Mouse (Mus musculus): ENCODE data around the gene Aoc2. TPM values are rescaled to one million over a fixed set of nuclear protein-coding genes. Genes with fewer than 3 reads are reported as not detected.

Gene Aoc2
- polyA plus RNA-seq, 1 experiment from 2014 or later: 2.0 TPM

DNA sequence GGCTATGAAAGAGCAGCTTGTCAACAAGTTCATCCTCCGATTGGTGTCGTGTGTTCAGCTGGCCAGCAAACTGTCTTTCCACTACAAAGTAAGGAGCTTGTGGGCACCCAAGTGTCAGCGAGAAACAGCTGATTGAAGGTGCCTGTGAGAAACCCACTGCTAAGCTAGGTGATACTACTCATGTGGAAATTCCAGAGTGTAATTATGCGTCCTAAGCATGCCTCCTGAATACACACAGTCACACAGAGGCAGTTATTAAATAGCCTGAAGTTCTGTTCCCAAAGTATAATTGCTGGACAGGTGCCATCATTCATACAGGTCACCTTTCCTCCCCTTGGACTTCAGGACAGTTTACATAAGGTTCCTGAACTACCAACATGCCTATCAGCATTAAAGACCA is 41.1 kb upstream of the Aoc2 start:
- no peak overlapping the region for H3K4me2 ChIP-seq (ENCODE audit: low read length)
- ATAC-seq: no peak
- H3K4me3 ChIP-seq (ENCODE audit: low read depth, low read length): no peak overlapping the region
- no peaks in the 10 kb centered on the region for H3K36me3 ChIP-seq (ENCODE audit: control insufficient read depth, insufficient read depth, low read length)
- no peaks in the 10 kb centered on the region for H3K9me3 ChIP-seq (replicated peaks; ENCODE audit: control insufficient read depth, low read length, poor library complexity, severe bottlenecking)
- 73% methylated on average over 4 of the region's 4 CpGs for WGBS
- no peak overlapping the region for H3K27ac ChIP-seq (ENCODE audit: low read length)
- no peak overlapping the region for H3K9ac ChIP-seq (ENCODE audit: low read depth, low read length)
- H3K27me3 ChIP-seq (ENCODE audit: control insufficient read depth, insufficient read depth, low read depth, low read length): no peaks in the 10 kb centered on the region
- peaks cover 3% of the 10 kb centered on the region; the same call in 1 of the 2 replicates for H3K4me1 ChIP-seq (ENCODE audit: control insufficient read depth, insufficient read depth, low read length)

GRCm38 (mm10) chr11:101287306-101287705 is 37.6 kb upstream of the Aoc2 start:
- Histone ChIP-seq H3K27me3 (ENCODE audit: control insufficient read depth, insufficient read depth, low read depth, low read length) (no peaks in the 10 kb centered on the region), H3K4me2 (ENCODE audit: low read length) (no peak overlapping the region), H3K9ac (ENCODE audit: low read depth, low read length) (no peak overlapping the region), H3K9me3 (replicated peaks; ENCODE audit: control insufficient read depth, low read length, poor library complexity, severe bottlenecking) (no peaks in the 10 kb centered on the region), H3K36me3 (ENCODE audit: control insufficient read depth, insufficient read depth, low read length) (peaks cover 8% of the 10 kb centered on the region), H3K4me1 (ENCODE audit: control insufficient read depth, insufficient read depth, low read length) (no peaks in the 10 kb centered on the region), H3K27ac (ENCODE audit: low read length) (no peak overlapping the region), H3K4me3 (ENCODE audit: low read depth, low read length) (no peak overlapping the region)
- 88% methylated on average over 9 of the region's 9 CpGs for WGBS
- ATAC-seq: no peak

DNA sequence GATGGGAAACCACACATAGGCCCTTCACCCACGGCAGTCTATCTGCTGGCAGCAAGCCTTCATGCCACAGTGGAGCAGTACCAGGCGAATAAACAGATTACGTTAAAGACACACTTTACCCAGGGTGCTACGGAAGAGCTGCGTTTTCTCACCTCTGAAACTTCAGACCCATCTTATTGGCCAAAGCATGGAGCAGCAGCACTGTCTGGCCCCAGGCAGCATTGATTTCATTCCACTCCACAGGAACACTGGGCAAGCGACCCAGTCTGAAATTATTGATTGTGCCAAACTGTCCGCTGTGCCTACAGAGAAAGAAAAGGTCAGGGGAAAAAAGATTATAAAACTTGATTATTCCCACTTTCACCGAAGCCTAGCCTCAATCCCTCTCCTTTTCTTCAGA is 33.6 kb upstream of the Aoc2 start:
- Histone ChIP-seq H3K4me1 (ENCODE audit: control insufficient read depth, insufficient read depth, low read length) (no peaks in the 10 kb centered on the region), H3K9me3 (replicated peaks; ENCODE audit: control insufficient read depth, low read length, poor library complexity, severe bottlenecking) (no peaks in the 10 kb centered on the region), H3K4me3 (ENCODE audit: low read depth, low read length) (no peak overlapping the region), H3K27ac (ENCODE audit: low read length) (no peak overlapping the region), H3K27me3 (ENCODE audit: control insufficient read depth, insufficient read depth, low read depth, low read length) (no peaks in the 10 kb centered on the region), H3K9ac (ENCODE audit: low read depth, low read length) (no peak overlapping the region), H3K4me2 (ENCODE audit: low read length) (no peak overlapping the region), H3K36me3 (ENCODE audit: control insufficient read depth, insufficient read depth, low read length) (peaks cover 20% of the 10 kb centered on the region)
- ATAC-seq: no peak
- 96% methylated on average over 8 of the region's 8 CpGs for WGBS

GRCm38 (mm10) chr11:101295191-101295590 is 29.7 kb upstream of the Aoc2 start:
- H3K27me3 ChIP-seq (ENCODE audit: control insufficient read depth, insufficient read depth, low read depth, low read length): no peaks in the 10 kb centered on the region
- H3K27ac ChIP-seq (ENCODE audit: low read length): no peak overlapping the region
- H3K4me2 ChIP-seq (ENCODE audit: low read length): no peak overlapping the region
- no peak overlapping the region for H3K4me3 ChIP-seq (ENCODE audit: low read depth, low read length)
- H3K4me1 ChIP-seq (ENCODE audit: control insufficient read depth, insufficient read depth, low read length): peaks cover under 1% of the 10 kb centered on the region
- 95% methylated on average over 8 of the region's 8 CpGs for WGBS
- no peaks in the 10 kb centered on the region for H3K9me3 ChIP-seq (replicated peaks; ENCODE audit: control insufficient read depth, low read length, poor library complexity, severe bottlenecking)
- H3K9ac ChIP-seq (ENCODE audit: low read depth, low read length): no peak overlapping the region
- ATAC-seq: no peak
- peaks cover 24% of the 10 kb centered on the region for H3K36me3 ChIP-seq (ENCODE audit: control insufficient read depth, insufficient read depth, low read length)

- 68% methylated on average over 7 of the region's 7 CpGs for WGBS
- H3K4me2 ChIP-seq (ENCODE audit: low read length): peak overlapping the region; percentile 78
- no peak overlapping the region for H3K27ac ChIP-seq (ENCODE audit: low read length)
- H3K9ac ChIP-seq (ENCODE audit: low read depth, low read length): peak overlapping the region; percentile 81; the same call in 1 of the 2 replicates
- no peak for ATAC-seq
- H3K27me3 ChIP-seq (ENCODE audit: control insufficient read depth, insufficient read depth, low read depth, low read length): no peaks in the 10 kb centered on the region
- H3K36me3 ChIP-seq (ENCODE audit: control insufficient read depth, insufficient read depth, low read length): 0 out of 2 replicates have a peak, but pooled peaks cover 4% of the 10 kb centered on the region
- peaks cover 14% of the 10 kb centered on the region for H3K4me1 ChIP-seq (ENCODE audit: control insufficient read depth, insufficient read depth, low read length)
- H3K9me3 ChIP-seq (replicated peaks; ENCODE audit: control insufficient read depth, low read length, poor library complexity, severe bottlenecking): no peaks in the 10 kb centered on the region
- peak overlapping the region; percentile 66 for H3K4me3 ChIP-seq (ENCODE audit: low read depth, low read length)
Observed at GRCm38 (mm10) chr11:101300881-101301280, 24.0 kb upstream of the Aoc2 start.

DNA sequence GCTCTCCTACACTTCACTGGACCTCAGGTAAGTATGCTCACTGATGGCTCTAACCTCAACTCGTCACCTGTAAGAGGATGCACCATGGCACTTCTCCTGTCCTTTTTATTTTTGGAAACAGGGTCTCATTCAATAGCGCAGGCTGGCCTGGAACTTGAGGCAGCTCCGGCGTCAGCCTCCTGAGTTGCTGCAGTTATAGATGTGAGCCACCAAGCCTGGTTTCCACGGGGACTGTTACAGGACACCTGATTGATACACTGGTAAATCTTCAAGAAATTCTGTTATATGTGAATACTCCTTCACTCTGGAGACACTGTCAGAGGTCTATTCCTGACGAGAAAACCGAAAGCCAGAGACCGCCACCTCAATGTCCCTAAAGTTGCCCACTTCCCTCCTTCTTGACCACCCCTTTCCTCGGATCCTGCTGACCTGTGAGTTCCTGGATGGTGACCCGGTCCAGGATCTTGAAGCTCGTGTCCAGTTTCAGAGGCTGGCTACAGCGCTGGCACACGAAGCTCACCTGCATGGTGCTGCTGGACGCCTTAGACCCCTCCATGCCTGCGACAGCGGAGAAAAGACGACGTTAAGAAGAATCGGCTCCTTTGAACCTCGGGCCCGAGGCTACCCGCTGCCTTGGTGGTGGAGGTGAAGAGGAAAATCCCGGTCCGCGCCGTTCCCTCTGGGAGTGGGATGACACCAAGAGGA is 23.4 kb upstream of the Aoc2 start:
- 0 out of 2 replicates have a peak, but pooled peaks cover 4% of the 10 kb centered on the region for H3K36me3 ChIP-seq (ENCODE audit: control insufficient read depth, insufficient read depth, low read length)
- peak; percentile 54; the same call in 1 of the 2 replicates for ATAC-seq
- H3K9ac ChIP-seq (ENCODE audit: low read depth, low read length): peak overlapping the region; percentile 81
- H3K27ac ChIP-seq (ENCODE audit: low read length): peak overlapping the region; percentile 36
- 15% methylated on average over 26 of the region's 26 CpGs for WGBS
- peak overlapping the region; percentile 66 for H3K4me3 ChIP-seq (ENCODE audit: low read depth, low read length)
- peaks cover 14% of the 10 kb centered on the region for H3K4me1 ChIP-seq (ENCODE audit: control insufficient read depth, insufficient read depth, low read length)
- H3K9me3 ChIP-seq (replicated peaks; ENCODE audit: control insufficient read depth, low read length, poor library complexity, severe bottlenecking): no peaks in the 10 kb centered on the region
- H3K27me3 ChIP-seq (ENCODE audit: control insufficient read depth, insufficient read depth, low read depth, low read length): no peaks in the 10 kb centered on the region
- H3K4me2 ChIP-seq (ENCODE audit: low read length): peak overlapping the region; percentile 78

DNA sequence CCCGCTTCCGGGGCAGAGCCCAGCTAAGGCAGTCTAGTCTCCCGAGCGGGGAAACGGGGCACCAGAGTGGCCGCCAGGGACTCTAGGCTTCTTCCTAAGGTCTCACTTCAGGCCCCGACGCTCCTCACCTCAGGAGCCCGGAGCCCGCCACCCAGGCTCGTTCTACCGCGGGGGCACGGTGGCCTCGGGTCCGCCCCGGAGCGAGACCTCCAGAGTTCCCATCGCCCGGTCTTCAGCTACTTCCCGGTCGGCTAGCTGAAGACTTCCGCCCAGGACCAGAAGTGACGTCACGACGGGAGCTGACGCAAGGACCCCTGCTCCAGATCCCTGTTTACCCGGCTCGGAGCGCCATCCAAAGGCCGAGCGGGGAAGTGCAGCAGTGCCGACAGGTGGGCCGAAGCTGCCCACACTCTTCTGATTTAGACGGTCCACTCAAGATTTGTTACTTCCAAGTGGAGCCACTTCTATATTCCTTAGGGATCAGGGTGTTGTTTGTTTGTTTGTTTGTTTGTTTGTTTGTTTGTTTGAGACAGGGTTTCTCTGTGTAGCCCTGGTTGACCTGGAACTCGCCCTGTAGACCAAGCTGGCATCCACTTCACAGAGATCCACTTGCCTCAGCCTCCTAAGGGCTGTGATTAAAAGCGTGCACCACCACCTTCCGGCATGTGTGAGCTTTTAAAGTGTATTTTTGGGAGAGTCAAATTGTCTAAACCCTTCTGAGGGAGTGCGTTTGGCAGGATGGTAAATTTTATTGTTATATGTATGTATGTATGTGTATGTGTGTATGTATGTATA is 22.7 kb upstream of the Aoc2 start, which contains the start of gene Becn1:
TSS of gene Becn1 (minus strand) at position 283 of the 795 bp plus-strand sequence.
- no peaks in the 10 kb centered on the region for H3K27me3 ChIP-seq (ENCODE audit: control insufficient read depth, insufficient read depth, low read depth, low read length)
- H3K4me1 ChIP-seq (ENCODE audit: control insufficient read depth, insufficient read depth, low read length): peaks cover 14% of the 10 kb centered on the region
- 0 out of 2 replicates have a peak, but pooled peaks cover 4% of the 10 kb centered on the region for H3K36me3 ChIP-seq (ENCODE audit: control insufficient read depth, insufficient read depth, low read length)
- WGBS: 6% methylated on average over 38 of the region's 39 CpGs
- H3K4me2 ChIP-seq (ENCODE audit: low read length): peak within 1 kb of the TSS; percentile 78
- H3K27ac ChIP-seq (ENCODE audit: low read length): peak within 1 kb of the TSS; percentile 36
- peak within 1 kb of the TSS; percentile 81 for H3K9ac ChIP-seq (ENCODE audit: low read depth, low read length)
- H3K9me3 ChIP-seq (replicated peaks; ENCODE audit: control insufficient read depth, low read length, poor library complexity, severe bottlenecking): no peaks in the 10 kb centered on the region
- peak within 1 kb of the TSS; percentile 66 for H3K4me3 ChIP-seq (ENCODE audit: low read depth, low read length)
- ATAC-seq: peak; percentile 95

- no peaks in the 10 kb centered on the region for H3K27me3 ChIP-seq (ENCODE audit: control insufficient read depth, insufficient read depth, low read depth, low read length)
- H3K4me1 ChIP-seq (ENCODE audit: control insufficient read depth, insufficient read depth, low read length): no peaks in the 10 kb centered on the region
- no peaks in the 10 kb centered on the region for H3K36me3 ChIP-seq (ENCODE audit: control insufficient read depth, insufficient read depth, low read length)
- no peak overlapping the region for H3K4me3 ChIP-seq (ENCODE audit: low read depth, low read length)
- 27% methylated on average over 5 of the region's 5 CpGs for WGBS
- no peak overlapping the region for H3K27ac ChIP-seq (ENCODE audit: low read length)
- no peak for ATAC-seq
- no peak overlapping the region for H3K9ac ChIP-seq (ENCODE audit: low read depth, low read length)
- no peaks in the 10 kb centered on the region for H3K9me3 ChIP-seq (replicated peaks; ENCODE audit: control insufficient read depth, low read length, poor library complexity, severe bottlenecking)
- H3K4me2 ChIP-seq (ENCODE audit: low read length): no peak overlapping the region
Observed at GRCm38 (mm10) chr11:101307744-101308143, 17.1 kb upstream of the Aoc2 start.

- Histone ChIP-seq H3K36me3 (ENCODE audit: control insufficient read depth, insufficient read depth, low read length) (no peaks in the 10 kb centered on the region), H3K4me1 (ENCODE audit: control insufficient read depth, insufficient read depth, low read length) (no peaks in the 10 kb centered on the region; the same call in 1 of the 2 replicates), H3K27me3 (ENCODE audit: control insufficient read depth, insufficient read depth, low read depth, low read length) (no peaks in the 10 kb centered on the region), H3K9ac (ENCODE audit: low read depth, low read length) (no peak overlapping the region), H3K4me2 (ENCODE audit: low read length) (no peak overlapping the region), H3K4me3 (ENCODE audit: low read depth, low read length) (no peak overlapping the region), H3K27ac (ENCODE audit: low read length) (no peak overlapping the region), H3K9me3 (replicated peaks; ENCODE audit: control insufficient read depth, low read length, poor library complexity, severe bottlenecking) (no peaks in the 10 kb centered on the region)
- 88% methylated on average over 3 of the region's 3 CpGs for WGBS
- no peak for ATAC-seq
Observed at GRCm38 (mm10) chr11:101311083-101311482, 13.8 kb upstream of the Aoc2 start.
